8 mouse cellular contexts compared by ENCODE assay signal in genomic region chrX:104348146-104348545, GRCm38 (mm10).
DNase-seq lines count a peak whose midpoint lies in the region; ATAC-seq and TF ChIP-seq lines count a peak whose summit lies in the region.
"Not testable (repeated sequence)": the region's sequence is repeated elsewhere in the genome, so short reads cannot be mapped to it uniquely, and the experiment has no call there.

No protein-coding gene starts in this region.

- not testable (repeated sequence) for H3K4me1 ChIP-seq in lung, postnatal 0 days (ENCODE audit: insufficient read depth, low read depth, low read length)

- H3K36me3 ChIP-seq in lung, postnatal 0 days (ENCODE audit: insufficient read depth, low read length): not testable (repeated sequence)

- peak; percentile 63; the same call in 1 of the 2 replicates for ATAC-seq in lung, postnatal 0 days

- DNase-seq in T-cell, adult 2 months (ENCODE audit: low spot score): peak; percentile 4
- DNase-seq in cerebellum, postnatal 10 days: peak; percentile 36
- DNase-seq in frontal cortex, postnatal 14 days (ENCODE audit: low spot score in 2 of 2): peak; percentile 3 to 9
- peak; percentile 19 to 39 for DNase-seq in heart, postnatal 36 days
- not testable (repeated sequence) for DNase-seq in layer of hippocampus, adult 2 months (ENCODE audit: low spot score in 2 of 2); lung, postnatal 0 days (ENCODE audit: low spot score)
- DNase-seq in right cerebral cortex, adult 18-20 months: peak; percentile 7
- DNase-seq in thymus, postnatal 25 days: peak; percentile 33

- intact Hi-C loops in heart, postnatal 36 days (cut with DNase I): not testable (repeated sequence)

- peak overlapping the region; percentile 74; the same call in 1 of the 2 replicates for H3K27ac ChIP-seq in layer of hippocampus, adult 2 months
- not testable (repeated sequence) for H3K27ac ChIP-seq in lung, postnatal 0 days (ENCODE audit: low read length)

- not testable (repeated sequence) for TF ChIP-seq EP300 in lung, postnatal 0 days (IDR thresholded peaks at IDR 0.05)

- not testable (repeated sequence) for H3K9me3 ChIP-seq in lung, postnatal 0 days (ENCODE audit: low read length)

- not testable (repeated sequence) for H3K4me2 ChIP-seq in lung, postnatal 0 days (replicated peaks; ENCODE audit: low read depth, low read length)

- peak overlapping the region; percentile 37; the same call in 1 of the 2 replicates for H3K4me3 ChIP-seq in layer of hippocampus, adult 2 months
- not testable (repeated sequence) for H3K4me3 ChIP-seq in lung, postnatal 0 days (ENCODE audit: low read depth, low read length)

- 94% methylated on average over 24 of the region's 31 CpGs for WGBS in lung, postnatal 0 days

- not testable (repeated sequence) for TF ChIP-seq CTCF in layer of hippocampus, adult 2 months (conservative IDR thresholded peaks at IDR 0.05); lung, postnatal 0 days (IDR thresholded peaks at IDR 0.05)

- not testable (repeated sequence) for H3K9ac ChIP-seq in lung, postnatal 0 days (replicated peaks; ENCODE audit: low read depth)

- not testable (repeated sequence) for H3K27me3 ChIP-seq in lung, postnatal 0 days (replicated peaks; ENCODE audit: insufficient read depth, low read length)
